Mouse (Mus musculus) megakaryocyte-erythroid progenitor cell, adult 5-6 weeks (primary cell): Measurements from ENCODE around the gene Fhl3. TPM values are rescaled to one million over a fixed set of nuclear protein-coding genes. Genes with fewer than 3 reads are reported as not detected.

Source experiments
- ATAC-seq: replicated peaks from 2 replicates; pipeline ENCODE4 v1.8.0; 2016; ENCODE audit warnings: mild to moderate bottlenecking, inconsistent platforms; ENCODE audit not compliant: severe bottlenecking, poor library complexity, low FRiP score, low TSS enrichment
- total RNA-seq, 2 experiments: library from RNA; stranded (forward) in 1 of 2; stranded (reverse) in 1 of 2; fragments of 200-1000, 215-1000 nt in 1 of 2; fragments of >200 nt in 1 of 2; fragmentation: Nextera tagmentation in 1 of 2; gene quantifications; 2 replicates each; pipeline ENCODE4 v1.2.3; 2014 to 2017

The Fhl3 gene
- total RNA-seq, 2 experiments from 2014 or later: 3.3 to 4.1 TPM

DNA sequence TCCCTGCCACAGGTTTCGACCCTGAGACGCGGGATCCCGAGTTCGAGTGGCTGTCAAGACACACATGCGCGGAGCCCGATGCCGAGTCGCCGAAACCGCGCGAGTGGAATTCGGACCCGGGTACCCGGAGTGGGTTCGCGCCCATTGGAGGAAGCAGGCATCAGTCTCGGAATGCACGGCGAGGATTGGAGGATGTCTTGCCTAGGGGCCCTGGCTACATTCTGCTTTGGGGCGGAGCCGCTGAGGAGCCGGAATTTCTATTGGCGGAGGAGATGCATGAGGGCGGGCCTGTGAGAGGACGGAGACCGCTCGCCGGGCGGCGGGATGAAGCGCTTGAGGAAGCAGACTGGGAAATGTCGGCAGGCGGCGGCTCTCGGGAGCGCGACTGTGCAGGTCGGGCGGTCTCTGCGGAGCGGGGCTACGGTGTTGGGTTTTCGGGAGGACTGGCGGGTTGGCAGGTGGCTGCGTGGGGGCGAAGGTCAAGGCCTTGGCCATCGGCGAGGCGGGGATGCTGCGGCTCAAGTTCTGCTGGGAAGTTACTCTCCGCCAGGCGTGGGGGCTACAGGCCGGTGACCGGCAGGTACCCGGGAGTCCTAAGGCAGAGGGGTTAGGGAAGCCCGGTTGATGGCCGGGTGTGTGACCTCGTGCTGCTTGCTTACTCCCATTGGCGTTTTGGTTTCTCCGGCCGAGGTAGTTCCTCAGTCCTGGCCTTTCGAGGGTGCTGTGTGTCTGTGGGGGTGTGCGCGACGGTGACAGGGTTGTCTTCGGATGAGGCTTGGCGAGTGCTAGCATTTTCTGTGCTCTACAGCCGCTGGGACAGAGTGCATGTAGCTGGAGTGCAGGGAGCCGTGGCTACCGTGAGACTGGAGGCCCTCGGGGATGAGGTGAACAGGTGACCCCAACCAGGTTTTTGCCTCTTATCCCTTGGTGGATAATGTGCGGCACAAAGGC is 51.1 kb downstream of the Fhl3 start:
- peak; percentile 90 for ATAC-seq

DNA sequence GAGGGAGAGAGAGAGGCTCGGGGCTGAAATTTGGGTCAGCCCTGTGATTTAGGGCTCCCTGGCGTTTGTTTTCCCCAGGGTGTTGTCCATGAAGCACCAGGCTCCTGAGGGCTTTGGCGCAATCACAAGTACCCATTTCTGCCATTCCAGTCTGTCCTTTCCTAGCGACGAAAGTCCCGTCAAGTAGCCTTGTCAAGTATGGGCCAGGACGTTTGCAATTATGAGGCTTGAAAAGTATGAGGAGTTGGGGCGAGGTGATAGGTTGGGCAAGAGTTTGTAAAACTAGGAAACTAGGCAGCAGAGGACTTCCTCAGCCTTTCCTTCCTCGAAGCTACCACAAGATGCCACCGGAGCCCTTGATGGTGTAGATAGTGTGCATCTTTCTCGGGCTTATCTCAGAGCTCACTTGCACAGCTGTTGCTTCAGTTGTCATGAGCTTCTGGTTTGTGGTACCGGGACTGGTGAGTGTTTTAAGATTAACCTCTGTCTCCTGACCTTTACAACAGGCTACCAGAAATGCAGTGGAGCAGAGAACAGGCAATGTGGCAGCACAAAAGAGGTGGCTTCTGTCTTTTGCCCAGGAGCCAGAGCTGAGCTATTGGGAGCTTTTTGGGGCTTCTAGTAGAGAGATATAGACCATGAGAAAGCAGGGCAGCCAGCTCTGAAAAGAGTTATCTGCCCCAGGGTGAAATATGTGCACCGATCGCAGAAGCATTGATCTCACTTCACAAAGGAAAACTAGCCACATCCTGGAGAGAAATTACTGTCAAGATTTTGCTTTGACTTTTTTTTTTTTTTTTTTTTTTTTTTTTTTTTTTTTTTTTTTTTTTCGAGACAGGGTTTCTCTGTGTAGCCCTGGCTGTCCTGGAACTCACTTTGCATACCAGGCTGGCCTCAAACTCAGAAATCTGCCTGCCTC is 52.0 kb downstream of the Fhl3 start:
- peak; percentile 75 for ATAC-seq

DNA sequence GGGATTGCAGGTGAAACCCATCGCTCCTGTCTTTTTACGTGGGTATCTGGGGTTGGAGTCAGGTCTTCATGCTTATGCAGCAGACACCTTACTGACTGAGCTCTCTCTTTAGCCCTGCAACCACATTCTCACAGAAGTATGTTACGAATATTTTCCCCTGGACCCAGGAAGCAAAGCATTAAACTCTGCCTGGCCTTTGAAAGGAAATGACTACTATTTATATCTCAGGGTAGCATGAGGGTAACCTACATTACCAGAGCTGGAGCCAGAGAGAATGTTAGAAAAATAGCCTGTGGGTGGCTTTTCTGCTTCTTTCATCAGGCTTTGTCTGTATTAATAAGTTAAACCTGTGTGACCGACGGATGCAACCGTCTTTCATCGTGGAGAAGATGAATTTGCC is 55.0 kb downstream of the Fhl3 start:
- no peak for ATAC-seq

Other genes with a start within 250 kb of the Fhl3 start
- gene 3100002H09Rik, start 89.9 kb upstream of the Fhl3 start, total RNA-seq (2014; fragmentation: Nextera tagmentation): not detected in 2 replicates
- not detected in 2 replicates for gene 3100002H09Rik, start 89.9 kb upstream of the Fhl3 start, total RNA-seq (2017)
- gene Pou3f1, start 43.9 kb upstream of the Fhl3 start, total RNA-seq (2014; fragmentation: Nextera tagmentation): not detected in 2 replicates
- gene Pou3f1, start 43.9 kb upstream of the Fhl3 start, total RNA-seq (2017): 0.23 TPM in 1 of 2 replicates, not detected in the other
- gene Utp11, start 7.1 kb upstream of the Fhl3 start, total RNA-seq (2014; fragmentation: Nextera tagmentation): 54.9 and 55.0 TPM in 2 replicates
- gene Utp11, start 7.1 kb upstream of the Fhl3 start, total RNA-seq (2017): 101 and 103 TPM in 2 replicates
- 99.2 and 101 TPM in 2 replicates for gene Sf3a3, start 14.1 kb downstream of the Fhl3 start, total RNA-seq (2014; fragmentation: Nextera tagmentation)
- 208 and 222 TPM in 2 replicates for gene Sf3a3, start 14.1 kb downstream of the Fhl3 start, total RNA-seq (2017)
- gene Inpp5b, start 41.1 kb downstream of the Fhl3 start, total RNA-seq (2014; fragmentation: Nextera tagmentation): 77.5 and 89.7 TPM in 2 replicates
- gene Inpp5b, start 41.1 kb downstream of the Fhl3 start, total RNA-seq (2017): 43.6 and 56.5 TPM in 2 replicates
- gene Mtf1, start 101.4 kb downstream of the Fhl3 start, total RNA-seq (2014; fragmentation: Nextera tagmentation): 38.3 and 50.7 TPM in 2 replicates
- 35.2 and 44.4 TPM in 2 replicates for gene Mtf1, start 101.4 kb downstream of the Fhl3 start, total RNA-seq (2017)
- gene Yrdc, start 150.0 kb downstream of the Fhl3 start, total RNA-seq (2014; fragmentation: Nextera tagmentation): 32.1 and 62.2 TPM in 2 replicates
- gene Yrdc, start 150.0 kb downstream of the Fhl3 start, total RNA-seq (2017): 15.5 and 30.5 TPM in 2 replicates
- 11.8 and 14.4 TPM in 2 replicates for gene 1110065P20Rik, start 150.5 kb downstream of the Fhl3 start, total RNA-seq (2014; fragmentation: Nextera tagmentation)
- 1.5 and 4.2 TPM in 2 replicates for gene 1110065P20Rik, start 150.5 kb downstream of the Fhl3 start, total RNA-seq (2017)
- gene Maneal, start 161.5 kb downstream of the Fhl3 start, total RNA-seq (2014; fragmentation: Nextera tagmentation): not detected in 2 replicates
- 0.19 TPM in 1 of 2 replicates, not detected in the other for gene Maneal, start 161.5 kb downstream of the Fhl3 start, total RNA-seq (2017)
- not detected in 2 replicates for gene Epha10, start 180.2 kb downstream of the Fhl3 start, total RNA-seq (2014; fragmentation: Nextera tagmentation)
- gene Epha10, start 180.2 kb downstream of the Fhl3 start, total RNA-seq (2017): not detected in 2 replicates
- 15.7 and 24.8 TPM in 2 replicates for gene 9930104L06Rik, start 236.3 kb downstream of the Fhl3 start, total RNA-seq (2014; fragmentation: Nextera tagmentation)
- 10.1 and 19.5 TPM in 2 replicates for gene 9930104L06Rik, start 236.3 kb downstream of the Fhl3 start, total RNA-seq (2017)
- 84.8 and 93.5 TPM in 2 replicates for gene Cdca8, start 238.6 kb downstream of the Fhl3 start, total RNA-seq (2014; fragmentation: Nextera tagmentation)
- 121 and 127 TPM in 2 replicates for gene Cdca8, start 238.6 kb downstream of the Fhl3 start, total RNA-seq (2017)